Mouse (Mus musculus) retina, embryonic 14.5 days (tissue): ENCODE measurements around the gene Gm45062.
A peak's percentile ranks its signal among the peaks of the same experiment; 100 is the strongest.
"Not testable (repeated sequence)": the region's sequence is repeated elsewhere in the genome, so short reads cannot be mapped to it uniquely, and the experiment has no call there.

Source experiments
- DNase-seq: peaks from one replicate; pipeline ENCODE4 v3.0.0-alpha.2; 2015; ENCODE audit warnings: low spot score

Gm45062 gene

GRCm38 (mm10) chr6:8508883-8509536 lies 249.8 kb downstream of the Gm45062 start:
- peak; percentile 98 for DNase-seq

- DNase-seq: peak; percentile 74
These were observed 250.3 kb downstream of the Gm45062 start, which contains the start of gene Glcci1 for GRCm38 (mm10) chr6:8509551-8509950. Glcci1 (plus strand) TSS chr6:8509600.

GRCm38 (mm10) chr6:8509961-8510863 lies 251.0 kb downstream of the Gm45062 start:
- peak; percentile 47 for DNase-seq

DNA sequence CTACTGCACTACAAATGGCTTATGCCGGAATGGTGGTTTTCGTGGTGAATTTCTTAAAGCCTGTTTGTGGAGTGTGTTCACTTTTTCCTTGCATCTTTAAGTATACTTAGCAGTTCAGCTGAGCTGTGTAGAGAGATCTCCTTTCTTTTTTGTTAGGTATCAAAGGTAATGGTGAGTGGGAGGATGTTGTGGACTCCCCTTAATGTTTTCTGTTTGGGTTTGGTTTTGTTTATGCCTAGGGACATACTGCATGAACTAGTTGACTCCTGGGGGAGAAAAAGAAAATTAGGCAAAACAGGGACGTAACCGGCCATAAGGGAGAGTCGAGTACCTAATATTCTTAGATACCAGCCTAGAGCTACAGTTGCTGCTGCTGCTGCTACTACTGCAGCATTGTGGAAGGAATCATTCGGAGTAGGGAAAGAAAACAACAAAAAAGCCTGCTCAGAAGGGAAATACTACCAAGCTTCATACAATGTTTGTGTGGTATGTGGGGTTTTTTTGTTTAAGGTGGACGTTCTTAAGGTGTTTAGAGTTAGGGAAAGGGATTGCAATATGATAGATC lies 251.7 kb downstream of the Gm45062 start:
- peak; percentile 34 for DNase-seq

DNA sequence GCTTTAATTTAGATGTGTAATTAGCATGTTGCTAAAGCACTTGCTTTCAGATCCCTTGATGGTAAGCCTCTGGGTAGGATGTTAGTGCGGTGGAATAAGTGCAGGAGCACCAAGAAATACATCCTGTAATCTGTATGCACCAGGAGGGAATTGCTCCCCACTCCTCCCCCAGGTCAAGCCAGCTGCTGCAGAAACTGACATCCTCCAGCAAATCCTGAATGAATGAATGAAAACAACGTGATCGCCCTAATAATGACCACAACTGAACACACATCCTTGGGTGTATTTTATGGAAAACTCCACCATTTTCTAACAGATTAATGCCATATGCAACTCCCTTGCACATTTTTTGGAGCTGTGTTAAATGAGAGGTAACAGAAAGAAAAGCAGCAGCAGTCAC lies 252.2 kb downstream of the Gm45062 start:
- peak; percentile 27 for DNase-seq

- peak; percentile 39 for DNase-seq
These were observed 253.2 kb downstream of the Gm45062 start for GRCm38 (mm10) chr6:8512416-8512815.

DNA sequence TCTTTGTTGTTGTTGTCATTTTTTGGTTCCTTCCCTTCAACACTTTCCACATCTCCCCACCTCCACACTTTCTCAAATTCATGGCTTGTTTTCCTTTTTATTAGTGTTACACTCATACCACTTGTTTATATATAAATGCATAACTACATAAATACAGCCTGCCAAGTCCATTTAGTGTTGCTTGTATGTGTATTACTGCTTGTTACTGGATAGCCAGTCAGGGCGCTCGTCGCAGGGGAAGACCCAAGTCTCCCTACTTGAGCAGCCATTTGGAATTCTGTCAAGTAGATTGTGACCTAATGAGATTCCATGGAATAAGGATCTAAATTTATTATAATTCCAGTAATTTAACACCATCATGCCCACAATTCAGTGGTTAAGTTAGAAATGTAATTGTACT lies 260.4 kb downstream of the Gm45062 start:
- no peak for DNase-seq

DNA sequence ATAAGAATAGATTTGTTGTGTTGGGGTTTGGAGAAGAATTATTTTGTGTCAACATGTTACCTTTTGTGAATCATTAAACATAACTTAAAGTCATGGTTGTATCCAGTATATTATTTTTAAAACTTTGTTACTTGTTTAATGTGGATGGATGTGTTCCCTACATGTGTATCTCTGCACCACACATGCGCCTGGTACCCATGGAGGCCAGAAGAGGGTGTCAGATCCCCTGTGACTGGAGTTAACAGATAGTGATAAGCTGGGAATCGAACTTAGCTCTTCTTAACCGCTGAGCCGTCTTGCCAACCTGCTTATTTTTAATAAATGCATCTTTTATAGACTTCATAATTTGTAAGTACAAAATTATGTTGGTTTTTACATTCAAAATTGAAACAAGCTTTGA lies 262.0 kb downstream of the Gm45062 start:
- no peak for DNase-seq

GRCm38 (mm10) chr6:8524717-8525116 lies 265.5 kb downstream of the Gm45062 start:
- no peak for DNase-seq

DNA sequence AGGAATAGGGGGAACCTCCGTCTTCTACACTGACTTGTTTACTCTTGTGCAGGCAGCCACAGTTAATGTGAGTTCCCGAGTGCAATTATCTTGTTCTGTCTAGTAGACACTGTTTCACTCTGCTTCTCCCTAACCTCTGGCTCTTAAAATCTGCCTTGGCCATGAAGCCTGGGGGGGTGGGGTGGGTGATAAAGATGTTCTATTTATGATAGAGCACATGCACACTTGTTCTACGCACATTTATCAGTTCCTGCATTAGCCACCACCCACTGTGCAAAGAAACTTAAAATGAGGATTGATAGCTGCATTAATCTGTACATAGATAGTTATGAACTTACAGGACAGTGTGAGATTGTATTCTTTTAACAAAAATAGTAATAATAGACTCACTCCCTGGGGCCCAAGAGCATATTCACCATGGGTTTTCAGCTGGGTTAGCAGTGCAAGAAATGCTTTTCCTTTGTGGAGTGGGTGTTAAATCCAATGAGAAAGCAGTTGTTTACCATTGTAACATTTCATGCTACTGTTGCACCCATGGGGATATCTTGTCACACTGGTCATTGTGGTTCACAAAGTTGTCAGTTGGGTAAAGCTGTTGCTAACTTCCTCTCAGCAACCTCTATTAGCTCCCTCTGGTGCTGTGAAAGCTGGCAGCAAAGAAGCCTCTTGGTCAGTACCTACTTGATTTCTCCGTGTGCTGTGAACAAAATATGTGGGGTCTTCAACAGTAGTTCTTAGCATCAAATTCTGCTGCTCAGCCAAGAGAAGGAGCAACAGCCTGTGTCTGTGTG lies 272.0 kb downstream of the Gm45062 start:
- no peak for DNase-seq

GRCm38 (mm10) chr6:8536944-8537343 lies 277.7 kb downstream of the Gm45062 start:
- DNase-seq: no peak

- not testable (repeated sequence) for DNase-seq
These were observed 282.3 kb downstream of the Gm45062 start for GRCm38 (mm10) chr6:8541531-8541930.

DNA sequence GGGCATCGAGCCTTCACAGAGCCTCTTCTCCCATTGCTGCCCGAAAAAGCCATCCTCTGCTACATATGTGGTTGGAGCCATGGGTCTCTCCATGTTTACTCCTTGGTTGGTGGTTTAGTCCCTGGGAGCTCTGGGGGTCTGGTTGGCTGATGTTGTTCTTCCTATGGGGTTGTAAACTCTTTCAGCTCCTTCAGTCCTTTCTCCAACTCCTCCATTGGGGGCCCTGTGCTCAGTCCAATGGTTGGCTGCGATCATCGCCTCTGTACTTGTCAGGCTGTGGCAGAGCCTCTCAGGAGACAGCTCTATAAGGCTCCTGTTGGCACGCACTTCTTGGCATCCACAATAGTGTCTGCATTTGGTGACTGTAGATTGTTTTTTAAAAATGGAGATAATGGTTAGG lies 285.6 kb downstream of the Gm45062 start:
- DNase-seq: no peak

DNA sequence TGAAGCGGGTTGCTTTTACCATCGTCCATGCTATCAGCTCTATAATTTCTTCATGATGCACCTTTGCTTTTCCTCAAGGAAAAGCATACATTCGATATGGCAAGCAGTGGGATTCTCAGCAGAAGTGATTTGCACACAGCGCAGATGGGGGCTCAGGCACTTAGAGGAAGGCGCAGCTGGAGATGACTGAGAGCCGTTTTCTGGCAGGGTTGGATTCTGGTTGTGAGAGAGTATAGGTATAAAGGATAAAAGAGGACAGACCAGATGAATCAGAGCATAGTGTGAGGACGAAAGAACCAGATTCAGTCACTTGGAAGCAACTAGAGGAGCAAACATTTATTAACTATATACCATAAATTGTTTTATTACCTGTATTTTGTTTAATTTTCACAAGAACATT lies 286.5 kb downstream of the Gm45062 start:
- no peak for DNase-seq

GRCm38 (mm10) chr6:8551155-8551554 lies 291.9 kb downstream of the Gm45062 start:
- no peak for DNase-seq

DNA sequence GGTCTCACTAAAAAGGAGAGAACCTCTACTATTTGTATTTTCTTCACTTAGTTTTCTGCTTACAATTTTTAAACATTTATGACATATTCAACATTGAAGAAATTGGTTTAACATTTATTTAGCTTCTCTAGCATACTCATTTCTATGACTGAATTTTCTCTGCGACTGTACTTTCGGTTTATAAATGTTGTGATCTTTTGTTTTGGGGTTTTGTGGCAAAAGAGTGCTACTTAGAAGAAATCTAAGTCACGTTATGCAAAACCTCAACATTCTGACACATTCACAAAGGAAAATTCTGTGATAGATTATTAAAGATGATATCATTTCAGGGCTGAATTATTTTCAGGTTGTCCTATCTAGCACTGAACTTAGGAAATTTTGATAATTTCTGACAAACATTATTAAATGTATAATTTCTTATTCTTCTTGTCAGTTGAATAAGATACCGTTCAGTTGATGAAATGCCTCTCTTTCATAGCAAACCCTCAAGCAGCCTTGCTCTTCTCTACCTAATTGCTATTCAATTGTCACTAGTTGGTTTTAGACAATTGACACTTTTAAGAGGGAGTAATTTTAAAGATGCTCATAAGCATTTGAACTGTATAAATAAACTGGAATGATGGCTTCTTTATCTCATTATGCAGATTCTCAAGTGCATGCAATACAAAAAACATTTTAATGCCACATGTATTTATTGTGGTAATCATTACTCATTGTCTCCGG lies 297.8 kb downstream of the Gm45062 start:
- no peak for DNase-seq

GRCm38 (mm10) chr6:8560682-8561081 lies 301.4 kb downstream of the Gm45062 start:
- no peak for DNase-seq

DNA sequence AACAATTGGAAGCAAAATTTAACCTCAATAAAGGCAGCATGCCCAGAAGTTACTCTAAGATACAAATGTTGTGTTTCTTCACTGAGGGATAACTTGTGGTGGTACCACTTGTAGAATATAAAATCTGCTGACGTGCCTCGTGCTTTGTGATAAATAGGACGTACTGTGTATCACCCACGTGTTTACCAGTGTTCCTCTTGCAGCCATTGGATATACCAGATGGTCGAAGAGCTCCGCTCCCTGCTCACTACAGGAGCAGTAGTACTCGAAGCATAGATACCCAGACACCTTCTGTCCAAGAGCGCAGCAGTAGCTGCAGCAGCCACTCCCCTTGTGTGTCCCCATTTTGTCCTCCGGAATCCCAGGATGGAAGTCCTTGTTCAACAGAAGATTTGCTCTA lies 323.1 kb downstream of the Gm45062 start:
- DNase-seq: no peak

DNA sequence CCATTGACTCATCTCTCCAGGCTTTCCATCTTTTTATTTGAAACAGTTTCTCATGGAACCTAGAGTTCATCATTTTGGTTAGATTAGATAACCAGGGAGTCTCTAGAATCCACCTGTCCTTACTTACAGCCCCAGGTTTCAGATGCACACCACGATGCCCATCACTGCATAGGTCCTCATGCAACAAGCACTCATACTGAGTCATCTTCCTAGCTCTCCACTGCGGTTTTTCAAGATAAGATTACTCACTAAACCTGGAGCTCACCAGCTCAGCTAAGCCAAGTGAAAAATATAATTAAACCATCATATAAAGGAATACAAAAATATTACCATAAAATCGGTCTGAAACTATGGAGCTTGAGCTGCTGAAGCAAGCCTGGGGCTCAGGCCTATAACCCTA lies 324.6 kb downstream of the Gm45062 start:
- no peak for DNase-seq

- DNase-seq: no peak
These were observed 332.4 kb downstream of the Gm45062 start for GRCm38 (mm10) chr6:8591665-8592064.

GRCm38 (mm10) chr6:8617369-8617768 lies 358.1 kb downstream of the Gm45062 start:
- no peak for DNase-seq
